Mouse (Mus musculus): ENCODE results near the gene Ifit3. TPM values are rescaled to one million over a fixed set of nuclear protein-coding genes. Genes with fewer than 3 reads are reported as not detected.
"Not testable (repeated sequence)": the region's sequence is repeated elsewhere in the genome, so short reads cannot be mapped to it uniquely, and the experiment has no call there.

Gene Ifit3
- polyA plus RNA-seq, 1 experiment from 2014 or later = 0.26 TPM

- WGBS = 69% methylated on average over 1 of the region's 1 CpGs
- no peaks in the 10 kb centered on the region for H3K9me3 ChIP-seq (replicated peaks)
- no peak for ATAC-seq
- H3K27me3 ChIP-seq = no peaks in the 10 kb centered on the region
- H3K27ac ChIP-seq = no peak overlapping the region
- H3K4me2 ChIP-seq = no peak overlapping the region
- no peak overlapping the region for H3K9ac ChIP-seq
- H3K4me1 ChIP-seq = no peaks in the 10 kb centered on the region
- no peak overlapping the region for H3K4me3 ChIP-seq
- no peaks in the 10 kb centered on the region for H3K36me3 ChIP-seq (ENCODE audit: poor library complexity, severe bottlenecking)
These were observed 17.1 kb upstream of the Ifit3 start for GRCm38 (mm10) chr19:34566178-34566784.

- Histone ChIP-seq H3K9me3 (replicated peaks) (no peaks in the 10 kb centered on the region), H3K27me3 (no peaks in the 10 kb centered on the region), H3K4me3 (no peak overlapping the region), H3K27ac (no peak overlapping the region), H3K4me1 (no peaks in the 10 kb centered on the region), H3K9ac (no peak overlapping the region), H3K4me2 (no peak overlapping the region), H3K36me3 (ENCODE audit: poor library complexity, severe bottlenecking) (no peaks in the 10 kb centered on the region)
- 88% methylated on average over 7 of the region's 7 CpGs for WGBS
- no peak for ATAC-seq
These were observed 14.1 kb upstream of the Ifit3 start for GRCm38 (mm10) chr19:34568988-34569895.

- H3K9me3 ChIP-seq (replicated peaks) = no peaks in the 10 kb centered on the region
- H3K9ac ChIP-seq = no peak overlapping the region
- ATAC-seq = no peak
- WGBS = 84% methylated on average over 4 of the region's 4 CpGs
- H3K27ac ChIP-seq = no peak overlapping the region
- no peak overlapping the region for H3K4me2 ChIP-seq
- H3K27me3 ChIP-seq = no peaks in the 10 kb centered on the region
- no peaks in the 10 kb centered on the region for H3K36me3 ChIP-seq (ENCODE audit: poor library complexity, severe bottlenecking)
- H3K4me3 ChIP-seq = no peak overlapping the region
- H3K4me1 ChIP-seq = no peaks in the 10 kb centered on the region
These were observed 13.3 kb upstream of the Ifit3 start for GRCm38 (mm10) chr19:34569896-34570476.

- 88% methylated on average over 1 of the region's 1 CpGs for WGBS
- H3K36me3 ChIP-seq (ENCODE audit: poor library complexity, severe bottlenecking) = no peaks in the 10 kb centered on the region
- H3K4me3 ChIP-seq = no peak overlapping the region
- ATAC-seq = no peak
- H3K4me2 ChIP-seq = no peak overlapping the region
- H3K9me3 ChIP-seq (replicated peaks) = no peaks in the 10 kb centered on the region
- no peaks in the 10 kb centered on the region for H3K4me1 ChIP-seq
- H3K9ac ChIP-seq = no peak overlapping the region
- no peak overlapping the region for H3K27ac ChIP-seq
- H3K27me3 ChIP-seq = no peaks in the 10 kb centered on the region
These were observed 12.3 kb upstream of the Ifit3 start for GRCm38 (mm10) chr19:34571080-34571479.

- 94% methylated on average over 5 of the region's 5 CpGs for WGBS
These were observed 9.7 kb upstream of the Ifit3 start for GRCm38 (mm10) chr19:34573650-34574049.

GRCm38 (mm10) chr19:34577121-34577520, 6.2 kb upstream of the Ifit3 start:
- Histone ChIP-seq H3K27me3 (no peaks in the 10 kb centered on the region), H3K4me2 (no peak overlapping the region), H3K9ac (no peak overlapping the region), H3K4me3 (no peak overlapping the region), H3K27ac (no peak overlapping the region), H3K4me1 (no peaks in the 10 kb centered on the region), H3K9me3 (replicated peaks) (no peaks in the 10 kb centered on the region), H3K36me3 (ENCODE audit: poor library complexity, severe bottlenecking) (no peaks in the 10 kb centered on the region)
- ATAC-seq = no peak
- WGBS = 88% methylated on average over 1 of the region's 1 CpGs

More at GRCm38 (mm10) chr19:34573650-34574049, 9.7 kb upstream of the Ifit3 start:
- H3K9ac ChIP-seq = no peak overlapping the region
- no peaks in the 10 kb centered on the region for H3K4me1 ChIP-seq
- no peak for ATAC-seq
- H3K9me3 ChIP-seq (replicated peaks) = no peaks in the 10 kb centered on the region
- no peaks in the 10 kb centered on the region for H3K36me3 ChIP-seq (ENCODE audit: poor library complexity, severe bottlenecking)
- H3K4me3 ChIP-seq = no peak overlapping the region
- H3K4me2 ChIP-seq = no peak overlapping the region
- no peaks in the 10 kb centered on the region for H3K27me3 ChIP-seq
- H3K27ac ChIP-seq = no peak overlapping the region

- not testable (repeated sequence) for H3K4me1 ChIP-seq; H3K4me2 ChIP-seq; H3K4me3 ChIP-seq; H3K36me3 ChIP-seq (ENCODE audit: poor library complexity, severe bottlenecking); H3K27ac ChIP-seq; ATAC-seq; H3K9me3 ChIP-seq (replicated peaks); H3K9ac ChIP-seq; H3K27me3 ChIP-seq
- 81% methylated on average over 2 of the region's 2 CpGs for WGBS
These were observed 635 bp upstream of the Ifit3 start for GRCm38 (mm10) chr19:34582696-34583095.

GRCm38 (mm10) chr19:34585740-34586458, 2.6 kb downstream of the Ifit3 start:
- ATAC-seq; H3K4me1 ChIP-seq; H3K4me2 ChIP-seq; H3K36me3 ChIP-seq (ENCODE audit: poor library complexity, severe bottlenecking); H3K9ac ChIP-seq; H3K9me3 ChIP-seq (replicated peaks); H3K27me3 ChIP-seq; H3K27ac ChIP-seq; H3K4me3 ChIP-seq: not testable (repeated sequence)
- WGBS = 73% methylated on average over 5 of the region's 5 CpGs

- not testable (repeated sequence) for H3K9ac ChIP-seq; ATAC-seq; H3K36me3 ChIP-seq (ENCODE audit: poor library complexity, severe bottlenecking); H3K27me3 ChIP-seq; H3K4me3 ChIP-seq; H3K4me2 ChIP-seq; H3K27ac ChIP-seq; H3K4me1 ChIP-seq; H3K9me3 ChIP-seq (replicated peaks)
- 90% methylated on average over 8 of the region's 12 CpGs for WGBS
These were observed 4.8 kb downstream of the Ifit3 start for GRCm38 (mm10) chr19:34587898-34588692.

- Histone ChIP-seq H3K9me3 (replicated peaks) (no peaks in the 10 kb centered on the region), H3K27me3 (no peaks in the 10 kb centered on the region), H3K27ac (no peak overlapping the region), H3K9ac (no peak overlapping the region), H3K36me3 (ENCODE audit: poor library complexity, severe bottlenecking) (no peaks in the 10 kb centered on the region), H3K4me3 (no peak overlapping the region), H3K4me2 (no peak overlapping the region), H3K4me1 (no peaks in the 10 kb centered on the region)
- no peak for ATAC-seq
These were observed 5.6 kb downstream of the Ifit3 start for GRCm38 (mm10) chr19:34588959-34589358.

GRCm38 (mm10) chr19:34593456-34593855, 10.1 kb downstream of the Ifit3 start:
- WGBS = 91% methylated on average over 2 of the region's 2 CpGs
- H3K4me3 ChIP-seq = no peak overlapping the region
- H3K36me3 ChIP-seq (ENCODE audit: poor library complexity, severe bottlenecking) = no peaks in the 10 kb centered on the region
- no peaks in the 10 kb centered on the region for H3K27me3 ChIP-seq
- no peak overlapping the region for H3K27ac ChIP-seq
- H3K4me1 ChIP-seq = no peaks in the 10 kb centered on the region
- H3K9me3 ChIP-seq (replicated peaks) = no peaks in the 10 kb centered on the region
- H3K9ac ChIP-seq = no peak overlapping the region
- no peak for ATAC-seq
- no peak overlapping the region for H3K4me2 ChIP-seq
